Mouse (Mus musculus) G1E (cell line): ENCODE measurements around the gene Dars. TPM values are rescaled to one million over a fixed set of nuclear protein-coding genes. Genes with fewer than 3 reads are reported as not detected.

ENCODE experiments used
- ATAC-seq: 2 replicates; pipeline ENCODE4 v1.8.0; 2016; ENCODE audit warnings: mild to moderate bottlenecking; ENCODE audit not compliant: insufficient number of reproducible peaks, poor library complexity, low FRiP score, severe bottlenecking; ENCODE audit errors: extremely low read depth
- DNase-seq: peaks from one replicate; pipeline ENCODE4 v3.0.0; 2012; ENCODE audit warnings: low spot score
- H3K27me3 ChIP-seq: 2 replicates; pipeline ENCODE4 v1.6.1; 2012; ENCODE audit warnings: mild to moderate bottlenecking, low read length, inconsistent platforms; ENCODE audit not compliant: insufficient read depth
- H3K36me3 ChIP-seq: replicated peaks from 2 replicates; pipeline ENCODE3; 2012; ENCODE audit warnings: mild to moderate bottlenecking, inconsistent platforms
- H3K4me1 ChIP-seq: 2 replicates; pipeline ENCODE4 v1.6.1; 2012; ENCODE audit warnings: low read depth, low read length, inconsistent platforms, mixed read lengths; ENCODE audit not compliant: insufficient read depth
- H3K4me3 ChIP-seq: 2 replicates; pipeline ENCODE4 v1.5.1; 2012; ENCODE audit warnings: low read depth, mild to moderate bottlenecking, inconsistent platforms, low read length, moderate library complexity, mixed read lengths
- H3K9me3 ChIP-seq: replicated peaks from 2 replicates; pipeline ENCODE4 v1.6.1; 2012; ENCODE audit warnings: inconsistent platforms
- CTCF ChIP-seq: IDR thresholded peaks from 2 replicates; pipeline ENCODE4 v1.5.1; 2012; ENCODE audit warnings: low read depth, low read length, inconsistent platforms, mixed read lengths
- GATA1 ChIP-seq: IDR thresholded peaks from 2 replicates; pipeline ENCODE4 v1.6.1; 2012; ENCODE audit warnings: borderline replicate concordance, low read length, inconsistent platforms, mixed read lengths
- GATA2 ChIP-seq: IDR thresholded peaks from 2 replicates; pipeline ENCODE4 v1.6.1; 2012; ENCODE audit warnings: low read depth, low read length, inconsistent platforms, borderline replicate concordance
- POLR2AphosphoS5 ChIP-seq: IDR thresholded peaks from 2 replicates; pipeline ENCODE4 v1.6.1; 2012; ENCODE audit warnings: low read depth, low read length, inconsistent platforms; ENCODE audit not compliant: insufficient replicate concordance
- TAL1 ChIP-seq: conservative IDR thresholded peaks from 2 replicates; pipeline ENCODE4 v1.6.1; 2012; ENCODE audit warnings: low read depth, low read length, inconsistent platforms, mixed read lengths
- polyA plus RNA-seq: library from polyadenylated mRNA; stranded (reverse); fragments of >175 nt; gene quantifications from 2 replicates; pipeline ENCODE4 v1.2.3, GENCODE M21; 2012
- total RNA-seq, 2 experiments: library from RNA; stranded (forward) in 1 of 2; stranded (reverse) in 1 of 2; fragments of 200-1000 nt in 1 of 2; fragments of >200 nt in 1 of 2; fragmentation: Nextera tagmentation in 1 of 2; gene quantifications; 2 replicates each; pipeline ENCODE4 v1.2.3; 2014 to 2017

The Dars gene
- total and polyA plus RNA-seq, 3 experiments = 209 to 435 (median 272) TPM

DNA sequence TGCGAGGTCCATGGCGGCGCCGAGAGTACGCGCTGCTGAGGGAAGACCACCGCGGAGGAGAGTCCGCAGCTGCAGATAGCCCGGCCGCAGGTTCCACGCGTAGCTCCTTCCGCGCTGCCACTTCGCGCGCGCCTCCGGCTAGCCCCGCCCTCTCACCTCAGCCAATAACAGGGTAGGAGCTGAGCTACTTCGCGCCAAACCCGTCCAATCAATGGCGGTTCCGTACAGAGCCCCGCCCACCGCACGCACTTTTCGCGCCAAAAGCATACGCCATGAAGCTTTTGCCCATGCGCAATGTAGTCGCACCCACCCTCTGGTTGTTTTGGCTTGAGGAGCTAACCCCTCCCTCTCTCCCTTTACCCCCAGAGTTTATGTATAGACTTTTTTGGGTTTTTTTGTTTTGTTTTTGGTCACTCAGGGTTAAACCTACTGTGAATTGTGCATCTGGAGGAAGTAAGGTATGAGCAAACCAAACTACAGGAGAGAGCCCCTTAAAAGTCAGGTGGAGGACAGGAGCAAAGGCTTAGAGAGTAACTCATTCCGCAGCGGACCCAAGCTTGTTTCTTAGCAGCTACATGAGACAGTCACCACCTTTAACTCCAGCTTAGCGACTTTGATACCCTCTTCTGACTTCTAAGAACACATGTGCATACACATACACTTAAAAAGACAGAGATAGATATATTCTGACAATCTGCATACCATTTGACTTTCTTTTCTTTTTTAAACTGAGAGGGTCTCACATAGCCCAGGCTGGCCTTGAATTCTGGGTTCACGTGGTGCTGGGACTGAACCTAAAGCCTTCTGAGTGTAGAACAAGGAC is 57.4 kb downstream of the Dars start, which contains the start of gene Mcm6:
Gene Mcm6 (minus strand): TSS at position 111 of the 823 bp plus-strand sequence.
- ATAC-seq (peak; percentile 93), DNase-seq (peak; percentile 98)
- TF ChIP-seq CTCF (no peak), GATA1 (no peak), GATA2 (no peak), POLR2AphosphoS5 (no peak), TAL1 (no peak)
- Histone ChIP-seq H3K27me3 (no peaks in the 10 kb centered on the region), H3K4me3 (peak within 1 kb of the TSS; percentile 90), H3K36me3 (peaks cover 65% of the 10 kb centered on the region), H3K4me1 (peaks cover 35% of the 10 kb centered on the region), H3K9me3 (no peaks in the 10 kb centered on the region)

DNA sequence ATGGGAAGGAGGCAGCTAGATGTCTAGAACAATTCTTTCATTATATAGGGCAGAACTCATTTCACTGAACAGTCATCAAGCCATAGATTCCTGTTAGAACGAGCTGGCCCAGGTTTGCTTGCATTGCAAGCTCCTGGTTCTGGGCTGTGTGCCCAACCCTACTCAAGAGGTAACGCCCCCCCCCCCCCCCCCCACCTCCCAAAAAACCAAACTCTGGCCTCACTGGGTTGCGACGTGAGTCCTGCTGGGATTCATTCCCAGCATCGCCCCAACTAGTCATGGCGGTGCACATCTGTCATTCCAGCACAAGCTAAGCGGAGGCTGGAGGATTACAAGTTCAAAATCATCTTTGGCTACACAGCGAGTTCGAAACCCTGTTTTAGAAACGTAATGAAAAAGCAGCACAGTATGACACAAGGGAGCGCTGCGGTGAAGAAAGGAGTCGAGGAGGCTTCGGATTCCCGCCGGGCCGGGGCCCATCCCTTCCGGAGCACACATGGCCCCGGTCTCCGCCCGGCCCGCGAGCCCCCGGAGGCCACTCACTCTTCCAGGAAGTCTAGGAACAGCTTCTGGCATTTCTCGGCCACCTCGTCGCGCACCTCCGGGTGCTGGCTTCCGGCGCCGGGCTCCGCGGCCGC is 58.1 kb downstream of the Dars start:
- ATAC-seq (no peak; the same call in 1 of the 2 replicates), DNase-seq (peak; percentile 47)
- H3K4me3 ChIP-seq = peak overlapping the region; percentile 90
- peaks cover 38% of the 10 kb centered on the region for H3K4me1 ChIP-seq
- peaks cover 63% of the 10 kb centered on the region for H3K36me3 ChIP-seq
- no peaks in the 10 kb centered on the region for H3K27me3 ChIP-seq
- TF ChIP-seq POLR2AphosphoS5 (peak; percentile 18; the same call in 1 of the 2 replicates), GATA1 (no peak), GATA2 (no peak), TAL1 (no peak), CTCF (no peak)
- no peaks in the 10 kb centered on the region for H3K9me3 ChIP-seq

DNA sequence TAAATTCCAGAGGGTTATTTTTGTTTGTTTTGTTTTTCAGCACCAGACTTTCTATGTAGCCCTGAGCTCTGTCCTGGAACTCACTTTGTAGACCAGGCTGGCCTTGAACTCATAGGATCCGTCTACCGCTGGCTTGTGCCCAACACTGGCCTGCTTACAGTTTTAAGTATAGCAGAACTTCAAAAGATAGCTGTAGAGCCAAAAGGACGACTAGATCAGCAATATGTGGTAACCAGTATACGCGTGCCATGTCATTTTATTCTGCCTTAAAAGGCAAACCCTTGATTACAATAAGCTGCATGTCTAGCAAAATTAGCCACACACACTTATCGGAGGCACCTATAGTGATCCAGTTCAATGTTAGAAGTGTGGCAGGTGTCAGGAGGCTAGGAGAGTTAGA is 58.9 kb downstream of the Dars start:
- Histone ChIP-seq H3K4me3 (peak overlapping the region; percentile 90), H3K9me3 (no peaks in the 10 kb centered on the region), H3K4me1 (peaks cover 45% of the 10 kb centered on the region), H3K27me3 (no peaks in the 10 kb centered on the region), H3K36me3 (peaks cover 65% of the 10 kb centered on the region)
- ATAC-seq (no peak), DNase-seq (no peak)
- TF ChIP-seq POLR2AphosphoS5 (no peak), GATA1 (no peak), TAL1 (no peak), CTCF (no peak), GATA2 (no peak)

DNA sequence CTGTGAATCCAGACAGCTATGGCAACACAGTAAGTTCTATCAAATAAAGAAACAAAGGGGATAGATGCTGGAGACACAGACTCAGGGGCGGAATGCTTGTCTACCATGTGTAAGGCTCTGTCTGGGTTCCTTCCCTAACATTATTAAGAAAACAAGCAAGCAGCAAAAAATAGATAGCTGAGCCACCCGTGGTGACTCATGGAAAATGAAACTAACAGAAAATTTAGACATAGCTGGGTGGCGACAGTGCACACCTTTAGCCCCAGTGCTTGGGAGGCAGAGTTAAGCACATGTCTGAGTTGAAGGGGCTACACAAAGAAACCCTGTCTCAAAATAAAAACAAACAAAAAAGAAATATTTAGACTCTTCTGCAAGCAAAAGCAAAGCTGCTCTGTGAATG is 59.7 kb downstream of the Dars start:
- ATAC-seq (no peak; the same call in 1 of the 2 replicates), DNase-seq (no peak)
- Histone ChIP-seq H3K9me3 (no peaks in the 10 kb centered on the region), H3K27me3 (no peaks in the 10 kb centered on the region), H3K4me3 (peak overlapping the region; percentile 90), H3K4me1 (peaks cover 53% of the 10 kb centered on the region), H3K36me3 (peaks cover 65% of the 10 kb centered on the region)
- TF ChIP-seq GATA2 (no peak), POLR2AphosphoS5 (no peak), TAL1 (no peak), CTCF (no peak), GATA1 (no peak)

DNA sequence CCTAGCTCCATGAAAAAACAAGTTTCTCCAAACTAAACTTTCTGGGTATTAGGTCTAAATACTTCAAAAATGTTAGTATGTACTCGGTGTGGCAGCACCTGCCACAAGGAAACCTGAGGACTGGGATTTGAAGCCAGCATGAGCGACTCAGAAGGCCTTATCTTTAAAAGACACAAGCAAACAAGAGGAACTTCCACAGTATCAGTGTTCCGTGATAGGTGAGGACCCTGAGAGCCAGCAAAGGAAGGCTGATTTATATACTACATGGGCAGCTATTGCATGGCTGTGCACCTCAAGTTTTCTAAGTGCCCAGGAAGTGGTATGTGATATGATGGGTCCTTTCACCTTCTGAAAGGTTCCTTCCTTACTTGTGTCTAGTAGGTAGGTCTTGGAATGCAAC is 64.1 kb downstream of the Dars start:
- H3K4me1 ChIP-seq = peaks cover 56% of the 10 kb centered on the region
- ATAC-seq (peak; percentile 66), DNase-seq (peak; percentile 32)
- H3K36me3 ChIP-seq = peaks cover 88% of the 10 kb centered on the region
- no peaks in the 10 kb centered on the region for H3K27me3 ChIP-seq
- TF ChIP-seq TAL1 (peak; percentile 46), CTCF (no peak)
- no peaks in the 10 kb centered on the region for H3K9me3 ChIP-seq
- no peak overlapping the region for H3K4me3 ChIP-seq

DNA sequence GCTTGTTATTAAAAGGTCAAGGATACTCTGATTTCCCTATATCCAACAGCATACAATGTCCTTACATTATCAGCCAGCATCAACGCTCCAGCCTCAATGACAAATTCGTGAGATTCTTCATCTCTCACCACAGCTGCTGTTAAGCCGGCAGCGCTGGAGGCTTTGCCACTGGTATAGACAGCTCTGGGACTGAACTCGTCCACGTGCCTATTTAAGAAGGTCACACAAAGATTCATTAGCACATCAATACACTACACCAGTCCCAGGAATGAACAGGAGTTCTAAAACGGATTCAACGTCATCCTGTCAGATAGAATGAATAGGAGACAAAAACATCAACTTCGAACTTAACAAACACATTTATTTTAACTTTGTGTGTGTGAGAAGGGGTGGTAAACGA is 72.9 kb downstream of the Dars start:
- Histone ChIP-seq H3K4me3 (no peak overlapping the region), H3K9me3 (no peaks in the 10 kb centered on the region), H3K27me3 (no peaks in the 10 kb centered on the region), H3K4me1 (peaks cover 12% of the 10 kb centered on the region), H3K36me3 (peaks cover 89% of the 10 kb centered on the region)
- ATAC-seq (no peak), DNase-seq (no peak)
- TF ChIP-seq GATA2 (no peak), TAL1 (no peak), POLR2AphosphoS5 (no peak), GATA1 (no peak), CTCF (no peak)
